Mouse (Mus musculus): ENCODE measurements around the gene Ankra2. TPM values are rescaled to one million over a fixed set of nuclear protein-coding genes. Genes with fewer than 3 reads are reported as not detected.

Ankra2 gene
- polyA plus RNA-seq (2012; rRNA removed), result 7.5 and 8.9 TPM in 2 replicates

DNA sequence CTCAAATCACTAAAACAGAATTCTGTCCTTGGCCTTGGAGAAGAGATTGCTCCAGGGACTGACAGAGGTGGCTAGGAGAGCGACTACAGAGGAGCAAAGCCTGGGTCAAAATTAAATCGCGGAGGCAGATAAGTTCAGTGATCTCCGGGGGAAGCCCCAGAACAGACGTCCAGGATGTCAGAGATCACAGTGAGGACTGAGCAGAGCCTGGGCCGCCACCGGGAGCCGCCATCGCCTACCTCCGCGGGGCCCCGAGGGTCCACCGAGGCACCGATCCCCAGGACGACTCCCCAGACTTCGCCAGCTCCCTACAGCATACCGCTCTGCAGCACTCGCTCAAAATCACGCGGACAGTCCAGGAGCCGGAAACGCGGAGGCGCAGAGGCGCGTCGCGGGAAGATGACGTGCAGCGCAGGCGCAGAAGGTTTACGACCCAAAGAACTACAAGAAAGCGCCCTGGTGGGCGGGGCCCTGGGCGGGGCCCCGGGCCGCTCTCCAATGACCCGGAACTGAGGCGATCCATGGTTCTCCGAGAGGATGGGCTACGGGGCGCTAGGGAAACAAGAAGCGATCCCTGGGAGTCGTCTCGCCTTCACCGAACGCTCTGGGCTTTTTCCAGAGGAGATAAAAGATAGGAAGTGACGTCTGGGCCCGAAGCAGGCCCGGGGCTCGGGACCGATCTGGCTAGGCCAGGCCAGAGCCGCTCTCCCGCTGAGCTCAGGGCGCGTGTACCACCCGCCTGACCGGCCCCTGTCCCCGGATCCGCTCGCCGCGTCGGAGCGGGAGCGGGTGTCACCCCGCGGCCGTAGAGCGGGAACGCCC is at the start of gene Ankra2, which contains the start of gene Utp15:
TSS of gene Ankra2 (plus strand) at position 439 of the 822 bp plus-strand sequence.
TSS of gene Utp15 (minus strand) at position 406 of the 822 bp plus-strand sequence.
- H3K27me3 ChIP-seq (ENCODE audit: control insufficient read depth, insufficient read depth, low read length), result no peaks in the 10 kb centered on the region
- H3K4me3 ChIP-seq (ENCODE audit: extremely low read depth, insufficient read depth, insufficient read length), result peak within 1 kb of the TSS; percentile 99
- under 1% methylated on average over 71 of the region's 71 CpGs for WGBS
- peak within 1 kb of the TSS; percentile 81 for H3K27ac ChIP-seq (ENCODE audit: insufficient read depth, low read length)
- H3K36me3 ChIP-seq (ENCODE audit: control insufficient read depth, insufficient read depth, low read length), result peaks cover 11% of the 10 kb centered on the region
- DNase-seq (ENCODE audit: low read depth in 1 of 2, low spot score in 2 of 2), result peak; percentile 94
- TF ChIP-seq POLR2A (IDR thresholded peaks at IDR 0.05; ENCODE audit: low read depth, low read length) (peak; percentile 56), CTCF (IDR thresholded peaks at IDR 0.05; ENCODE audit: extremely low read depth, insufficient read depth, insufficient read length, insufficient replicate concordance) (no peak)
- H3K4me1 ChIP-seq (ENCODE audit: control insufficient read depth, insufficient read depth, insufficient read length), result peaks cover 3% of the 10 kb centered on the region; the same call in 1 of the 2 replicates

DNA sequence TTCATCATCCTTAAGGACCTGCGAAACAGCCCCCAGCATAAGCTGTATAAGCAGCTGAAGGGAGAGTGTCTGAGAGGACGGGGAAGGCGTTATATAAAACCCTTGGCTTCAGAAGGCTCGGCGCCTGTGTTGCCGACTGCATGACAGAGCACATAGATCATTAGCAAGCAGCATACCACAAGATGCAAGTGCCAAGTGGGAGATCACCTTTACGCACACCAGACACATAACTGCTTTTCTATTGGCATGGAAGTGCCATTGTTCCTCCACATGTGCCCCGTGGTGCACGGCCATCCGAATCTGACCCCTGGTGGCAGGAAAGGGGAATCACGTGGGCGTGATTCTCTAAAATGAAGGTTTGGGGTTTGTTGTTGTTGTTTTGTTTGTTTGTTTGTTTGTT is 40.0 kb upstream of the Ankra2 start:
- Histone ChIP-seq H3K27me3 (ENCODE audit: control insufficient read depth, insufficient read depth, low read length) (no peaks in the 10 kb centered on the region), H3K36me3 (ENCODE audit: control insufficient read depth, insufficient read depth, low read length) (no peaks in the 10 kb centered on the region), H3K4me1 (ENCODE audit: control insufficient read depth, insufficient read depth, insufficient read length) (no peaks in the 10 kb centered on the region), H3K4me3 (ENCODE audit: extremely low read depth, insufficient read depth, insufficient read length) (no peak overlapping the region), H3K27ac (ENCODE audit: insufficient read depth, low read length) (no peak overlapping the region)
- no peak for DNase-seq (ENCODE audit: low read depth in 1 of 2, low spot score in 2 of 2)
- peak; percentile 47; the same call in 1 of the 2 replicates for TF ChIP-seq CTCF (IDR thresholded peaks at IDR 0.05; ENCODE audit: extremely low read depth, insufficient read depth, insufficient read length, insufficient replicate concordance)
- no peak for TF ChIP-seq POLR2A (IDR thresholded peaks at IDR 0.05; ENCODE audit: low read depth, low read length)
- 40% methylated on average over 12 of the region's 12 CpGs for WGBS

DNA sequence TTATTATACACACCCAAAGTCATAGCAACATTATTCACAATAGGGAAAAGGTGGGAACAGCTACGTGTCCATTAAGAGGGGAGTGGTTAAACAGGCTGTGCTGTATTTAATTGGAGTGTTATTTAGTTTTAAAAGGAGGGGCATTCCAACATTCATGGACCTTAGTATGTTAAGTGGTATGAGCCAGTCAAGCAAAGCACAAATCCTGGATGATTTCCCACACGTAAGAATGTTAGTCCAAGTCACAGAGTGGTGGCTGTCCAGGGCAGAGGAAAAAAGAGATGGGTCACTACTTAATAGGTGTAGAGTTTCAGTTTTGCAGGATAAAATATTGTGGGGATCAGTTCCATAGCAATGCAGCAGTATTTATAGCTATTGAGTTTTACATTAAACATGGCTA is 36.6 kb upstream of the Ankra2 start:
- no peak overlapping the region for H3K4me3 ChIP-seq (ENCODE audit: extremely low read depth, insufficient read depth, insufficient read length)
- no peak for DNase-seq (ENCODE audit: low read depth in 1 of 2, low spot score in 2 of 2)
- no peaks in the 10 kb centered on the region for H3K36me3 ChIP-seq (ENCODE audit: control insufficient read depth, insufficient read depth, low read length)
- H3K27ac ChIP-seq (ENCODE audit: insufficient read depth, low read length), result no peak overlapping the region
- H3K27me3 ChIP-seq (ENCODE audit: control insufficient read depth, insufficient read depth, low read length), result no peaks in the 10 kb centered on the region
- no peaks in the 10 kb centered on the region for H3K4me1 ChIP-seq (ENCODE audit: control insufficient read depth, insufficient read depth, insufficient read length)
- TF ChIP-seq POLR2A (IDR thresholded peaks at IDR 0.05; ENCODE audit: low read depth, low read length) (no peak), CTCF (IDR thresholded peaks at IDR 0.05; ENCODE audit: extremely low read depth, insufficient read depth, insufficient read length, insufficient replicate concordance) (no peak)
- 81% methylated on average over 2 of the region's 2 CpGs for WGBS

DNA sequence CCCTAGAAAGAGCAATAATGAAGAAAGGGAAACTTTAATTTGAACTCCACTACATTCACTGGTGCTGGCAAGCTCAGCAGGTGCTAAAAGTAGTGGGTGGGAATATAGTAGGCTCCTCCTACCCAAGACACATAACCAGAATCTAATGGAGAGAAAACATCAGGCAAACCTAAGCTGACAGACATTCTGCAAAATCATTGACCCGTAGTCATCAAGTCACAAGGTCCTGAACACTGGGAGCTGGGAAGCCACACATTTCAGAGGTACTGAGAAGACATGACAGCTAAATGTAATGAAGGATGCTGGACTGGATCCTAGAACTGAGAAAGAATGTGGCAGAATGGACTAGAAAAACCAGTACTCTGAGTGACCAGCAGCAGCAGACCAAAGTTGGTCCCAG is 32.4 kb upstream of the Ankra2 start:
- no peaks in the 10 kb centered on the region for H3K27me3 ChIP-seq (ENCODE audit: control insufficient read depth, insufficient read depth, low read length)
- DNase-seq (ENCODE audit: low read depth in 1 of 2, low spot score in 2 of 2), result no peak
- no peaks in the 10 kb centered on the region for H3K36me3 ChIP-seq (ENCODE audit: control insufficient read depth, insufficient read depth, low read length)
- TF ChIP-seq POLR2A (IDR thresholded peaks at IDR 0.05; ENCODE audit: low read depth, low read length) (no peak), CTCF (IDR thresholded peaks at IDR 0.05; ENCODE audit: extremely low read depth, insufficient read depth, insufficient read length, insufficient replicate concordance) (no peak)
- H3K4me3 ChIP-seq (ENCODE audit: extremely low read depth, insufficient read depth, insufficient read length), result no peak overlapping the region
- no peaks in the 10 kb centered on the region for H3K4me1 ChIP-seq (ENCODE audit: control insufficient read depth, insufficient read depth, insufficient read length)
- WGBS, result 91% methylated on average over 1 of the region's 1 CpGs
- no peak overlapping the region for H3K27ac ChIP-seq (ENCODE audit: insufficient read depth, low read length)

DNA sequence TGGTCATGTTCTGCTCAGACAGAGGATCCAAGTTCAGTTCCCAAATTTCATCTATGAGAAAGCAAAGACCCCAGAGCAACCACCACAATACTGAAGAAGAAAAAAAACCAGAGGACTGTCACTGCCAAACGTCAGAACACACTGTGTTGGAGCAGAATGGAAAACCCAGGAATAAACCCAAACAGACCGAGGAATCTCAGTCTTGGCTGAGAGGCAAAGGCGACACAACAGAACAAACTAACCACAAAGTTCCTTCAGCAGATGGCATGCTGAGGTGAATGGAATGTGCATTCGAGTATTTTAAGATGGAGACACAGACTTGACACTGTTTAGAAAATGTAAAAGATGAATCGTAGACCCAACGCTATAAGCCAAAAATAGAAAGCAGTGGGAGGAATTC is 27.4 kb upstream of the Ankra2 start:
- Histone ChIP-seq H3K36me3 (ENCODE audit: control insufficient read depth, insufficient read depth, low read length) (no peaks in the 10 kb centered on the region), H3K27ac (ENCODE audit: insufficient read depth, low read length) (no peak overlapping the region), H3K27me3 (ENCODE audit: control insufficient read depth, insufficient read depth, low read length) (no peaks in the 10 kb centered on the region), H3K4me1 (ENCODE audit: control insufficient read depth, insufficient read depth, insufficient read length) (no peaks in the 10 kb centered on the region), H3K4me3 (ENCODE audit: extremely low read depth, insufficient read depth, insufficient read length) (no peak overlapping the region)
- 76% methylated on average over 6 of the region's 6 CpGs for WGBS
- DNase-seq (ENCODE audit: low read depth in 1 of 2, low spot score in 2 of 2), result no peak
- TF ChIP-seq CTCF (IDR thresholded peaks at IDR 0.05; ENCODE audit: extremely low read depth, insufficient read depth, insufficient read length, insufficient replicate concordance), result no peak
- no peak for TF ChIP-seq POLR2A (IDR thresholded peaks at IDR 0.05; ENCODE audit: low read depth, low read length)

DNA sequence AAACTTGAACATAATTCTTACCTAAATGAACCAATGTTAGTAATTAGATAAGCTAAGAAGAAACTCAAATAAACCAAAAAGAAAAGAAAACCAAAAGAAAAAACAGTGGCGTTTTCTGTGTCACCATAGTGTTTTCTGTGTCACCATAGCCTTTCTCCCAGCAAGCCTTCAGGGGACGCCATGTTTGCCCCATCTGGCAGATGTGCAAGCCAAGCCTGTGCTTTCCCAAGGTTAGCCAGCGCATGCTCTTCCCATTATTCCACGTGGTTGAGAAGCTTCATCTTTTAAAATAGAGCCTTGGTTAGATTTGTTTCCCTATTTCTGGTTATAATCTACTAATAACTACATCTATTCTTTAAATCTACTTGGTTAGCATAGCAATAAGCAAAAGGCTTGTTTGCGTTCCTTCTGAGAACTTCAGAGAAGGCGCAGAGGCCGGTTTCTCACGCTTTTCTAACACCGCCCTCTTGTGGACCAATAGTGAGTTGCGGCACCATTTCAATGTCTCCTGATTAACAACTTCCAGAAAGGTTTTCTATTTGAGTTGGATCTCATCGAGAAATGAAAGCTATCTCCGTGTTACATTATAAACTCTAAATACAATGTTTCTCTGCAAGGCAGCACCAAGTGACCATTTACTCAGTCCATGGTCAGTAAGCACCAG is 22.8 kb upstream of the Ankra2 start:
- H3K27ac ChIP-seq (ENCODE audit: insufficient read depth, low read length), result no peak overlapping the region
- TF ChIP-seq POLR2A (IDR thresholded peaks at IDR 0.05; ENCODE audit: low read depth, low read length) (no peak), CTCF (IDR thresholded peaks at IDR 0.05; ENCODE audit: extremely low read depth, insufficient read depth, insufficient read length, insufficient replicate concordance) (peak; percentile 56; the same call in 1 of the 2 replicates)
- no peak overlapping the region for H3K4me3 ChIP-seq (ENCODE audit: extremely low read depth, insufficient read depth, insufficient read length)
- H3K27me3 ChIP-seq (ENCODE audit: control insufficient read depth, insufficient read depth, low read length), result no peaks in the 10 kb centered on the region
- no peaks in the 10 kb centered on the region for H3K4me1 ChIP-seq (ENCODE audit: control insufficient read depth, insufficient read depth, insufficient read length)
- no peaks in the 10 kb centered on the region for H3K36me3 ChIP-seq (ENCODE audit: control insufficient read depth, insufficient read depth, low read length)
- WGBS, result 24% methylated on average over 12 of the region's 12 CpGs
- DNase-seq (ENCODE audit: low read depth in 1 of 2, low spot score in 2 of 2), result peak in 1 of 2 experiments; percentile 29
